Mouse (Mus musculus): Measurements from ENCODE around the gene Ccn6. TPM values are rescaled to one million over a fixed set of nuclear protein-coding genes. Genes with fewer than 3 reads are reported as not detected.

The Ccn6 gene
- polyA plus RNA-seq, 1 experiment from 2014 or later, result 0.50 TPM

DNA sequence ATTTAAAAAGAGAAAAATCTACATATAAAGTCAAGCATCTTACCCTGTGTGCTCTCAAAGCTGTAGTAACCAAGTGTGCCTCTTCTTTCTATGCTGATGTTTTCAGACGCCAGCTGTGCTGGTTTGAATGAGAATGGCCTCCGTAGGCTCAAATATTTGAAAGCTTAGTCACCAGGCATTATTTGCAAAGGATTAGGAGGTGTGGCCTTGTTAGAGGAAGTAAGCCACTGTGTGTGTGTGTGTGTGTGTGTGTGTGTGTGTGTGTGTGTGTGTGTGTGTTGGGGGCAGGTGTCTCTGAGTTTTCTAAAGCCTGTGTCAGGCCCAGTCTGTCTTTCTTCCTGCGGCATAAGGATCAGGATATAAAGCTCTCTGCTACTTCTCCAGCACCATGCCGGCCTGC is 56.7 kb downstream of the Ccn6 start:
- Histone ChIP-seq H3K9me3 (no peaks in the 10 kb centered on the region), H3K27me3 (no peaks in the 10 kb centered on the region), H3K9ac (no peak overlapping the region), H3K4me2 (replicated peaks) (no peak overlapping the region), H3K4me3 (no peak overlapping the region), H3K4me1 (no peaks in the 10 kb centered on the region), H3K36me3 (peaks cover 27% of the 10 kb centered on the region), H3K27ac (no peak overlapping the region)
- no peak for ATAC-seq (ENCODE audit: insufficient number of reproducible peaks, insufficient read depth, low FRiP score, low TSS enrichment)
- 48% methylated on average over 4 of the region's 4 CpGs for WGBS

DNA sequence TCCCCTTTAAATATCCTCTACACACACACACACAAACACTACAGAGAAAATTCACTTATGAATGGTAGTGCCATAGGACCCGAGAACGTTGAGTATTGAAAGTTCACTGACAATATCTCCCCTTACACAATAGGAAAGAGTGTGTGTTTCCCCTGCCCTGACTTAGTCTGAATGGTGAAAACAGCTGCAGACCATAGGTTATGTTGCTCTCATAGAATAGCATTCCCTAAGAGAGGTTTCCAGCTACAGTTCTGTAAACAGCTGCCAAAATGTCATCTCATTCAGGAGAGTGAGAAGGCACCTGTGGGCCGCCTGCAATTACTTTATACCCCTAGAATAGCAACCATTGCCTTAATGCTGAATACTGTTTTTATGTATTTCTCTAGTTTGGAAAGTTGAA is 57.2 kb downstream of the Ccn6 start:
- Histone ChIP-seq H3K4me2 (replicated peaks) (no peak overlapping the region), H3K4me1 (no peaks in the 10 kb centered on the region), H3K36me3 (peaks cover 27% of the 10 kb centered on the region), H3K27me3 (no peaks in the 10 kb centered on the region), H3K4me3 (no peak overlapping the region), H3K9me3 (no peaks in the 10 kb centered on the region), H3K9ac (no peak overlapping the region), H3K27ac (no peak overlapping the region)
- 59% methylated on average over 3 of the region's 3 CpGs for WGBS
- no peak for ATAC-seq (ENCODE audit: insufficient number of reproducible peaks, insufficient read depth, low FRiP score, low TSS enrichment)

DNA sequence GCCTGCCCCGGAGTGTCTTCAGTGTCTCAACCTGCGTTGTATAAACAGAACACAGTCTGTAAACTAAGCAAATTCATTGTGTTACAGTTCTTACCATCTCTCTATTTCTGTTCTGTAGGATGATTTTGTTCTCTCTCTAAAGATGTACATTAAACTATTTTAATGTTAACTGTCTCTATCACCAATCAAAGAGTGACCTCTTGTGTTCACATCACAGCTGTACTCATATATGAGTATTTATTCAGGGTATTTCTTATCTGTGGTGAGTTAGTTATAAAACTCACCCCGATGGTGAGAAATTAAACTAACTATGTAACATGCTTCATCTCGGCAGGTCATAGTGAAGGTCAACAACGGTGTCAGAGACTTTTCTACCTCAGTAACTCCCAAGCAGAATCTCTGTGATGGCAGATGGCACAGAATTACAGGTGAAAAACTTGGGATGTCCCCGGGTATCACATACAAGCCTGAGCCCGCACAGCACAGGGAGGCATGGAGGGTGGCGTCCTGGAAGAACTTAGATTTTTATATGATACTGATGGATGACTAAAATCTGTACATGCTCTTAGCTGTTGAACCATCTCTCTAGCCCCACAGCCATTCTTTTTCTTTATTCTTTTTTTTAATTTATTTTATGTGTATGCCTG is 58.7 kb downstream of the Ccn6 start:
- Histone ChIP-seq H3K4me1 (no peaks in the 10 kb centered on the region), H3K4me2 (replicated peaks) (no peak overlapping the region), H3K9me3 (no peaks in the 10 kb centered on the region), H3K4me3 (no peak overlapping the region), H3K9ac (no peak overlapping the region), H3K36me3 (peaks cover 18% of the 10 kb centered on the region), H3K27me3 (no peaks in the 10 kb centered on the region), H3K27ac (no peak overlapping the region)
- ATAC-seq (ENCODE audit: insufficient number of reproducible peaks, insufficient read depth, low FRiP score, low TSS enrichment), result no peak
- 88% methylated on average over 8 of the region's 8 CpGs for WGBS

Other genes starting within 250 kb of the Ccn6 start
- gene Lama4, start 198.3 kb downstream of the Ccn6 start, polyA plus RNA-seq (2016; fragmentation: Nextera tagmentation; extraction: Ambion mirVana), result 52.9 and 53.6 TPM in 2 replicates
- 16.5 TPM in 2 replicates for gene Fam229b, start 29.9 kb downstream of the Ccn6 start, polyA plus RNA-seq (2016; fragmentation: Nextera tagmentation; extraction: Ambion mirVana)
- 20.1 and 23.4 TPM in 2 replicates for gene Tube1, start 29.8 kb downstream of the Ccn6 start, polyA plus RNA-seq (2016; fragmentation: Nextera tagmentation; extraction: Ambion mirVana)
- 37.4 and 41.8 TPM in 2 replicates for gene Fyn, start 205.1 kb upstream of the Ccn6 start, polyA plus RNA-seq (2016; fragmentation: Nextera tagmentation; extraction: Ambion mirVana)